Mouse (Mus musculus) intestine, postnatal 0 days (tissue): ENCODE data around the gene Asb10. TPM values are rescaled to one million over a fixed set of nuclear protein-coding genes. Genes with fewer than 3 reads are reported as not detected.
A peak's percentile ranks its signal among the peaks of the same experiment; 100 is the strongest.
"Not testable (repeated sequence)": the region's sequence is repeated elsewhere in the genome, so short reads cannot be mapped to it uniquely, and the experiment has no call there.

Source experiments
- ATAC-seq: fragments of 200-750 bp; cut with Nextera tagmentation; 2 replicates; pipeline ENCODE4 v1.8.0; 2017; ENCODE audit warnings: mild to moderate bottlenecking, moderate TSS enrichment, moderate library complexity
- H3K27ac ChIP-seq: fragments of 300-500 bp; sonication (generic); 2 replicates; pipeline ENCODE4 v1.5.1; 2014; ENCODE audit warnings: mild to moderate bottlenecking, low read depth, low read length, moderate library complexity
- H3K27me3 ChIP-seq: fragments of 300-500 bp; sonication (generic); replicated peaks from 2 replicates; pipeline ENCODE4 v1.6.1; 2014; ENCODE audit warnings: low read length, mixed read lengths; ENCODE audit not compliant: control insufficient read depth, insufficient read depth
- H3K36me3 ChIP-seq: fragments of 300-500 bp; sonication (generic); 2 replicates; pipeline ENCODE4 v1.6.1; 2014; ENCODE audit warnings: mild to moderate bottlenecking, moderate library complexity; ENCODE audit not compliant: control insufficient read depth, insufficient read depth
- H3K4me1 ChIP-seq: fragments of 300-500 bp; sonication (generic); replicated peaks from 2 replicates; pipeline ENCODE4 v1.6.1; 2014; ENCODE audit warnings: antibody characterized with exemption, low read length, mixed read lengths; ENCODE audit not compliant: control insufficient read depth, insufficient read depth
- H3K4me2 ChIP-seq: fragments of 300-500 bp; sonication (generic); replicated peaks from 2 replicates; pipeline ENCODE4 v1.6.1; 2014; ENCODE audit warnings: low read depth, mild to moderate bottlenecking, moderate library complexity
- H3K4me3 ChIP-seq: fragments of 300-500 bp; sonication (generic); 2 replicates; pipeline ENCODE4 v1.5.1; 2014; ENCODE audit warnings: low read depth, low read length
- H3K9ac ChIP-seq: fragments of 300-500 bp; sonication (generic); 2 replicates; pipeline ENCODE4 v1.6.1; 2014; ENCODE audit warnings: mild to moderate bottlenecking, low read depth, low read length
- H3K9me3 ChIP-seq: fragments of 300-500 bp; sonication (generic); 2 replicates; pipeline ENCODE4 v1.6.1; 2016; ENCODE audit warnings: mixed run types; ENCODE audit not compliant: control insufficient read depth
- CTCF ChIP-seq: sonication (generic); IDR thresholded peaks from 2 replicates; pipeline ENCODE4 v1.5.1; 2016; ENCODE audit warnings: low read depth, mild to moderate bottlenecking, control low read depth, antibody characterized with exemption, moderate library complexity
- WGBS: fragments of 180-500 bp; shearing (Covaris S2); extraction: QIAGEN DNeasy Blood & Tissue Kit; methylation state at CpG from one replicate; pipeline ENCODE4 v1.1.7; 2014; 5-methylcytosine and 5-hydroxymethylcytosine counted together
- polyA plus RNA-seq: library from polyadenylated mRNA; unstranded; fragments of >200 nt; fragmentation: Nextera tagmentation; extraction: Ambion mirVana; gene quantifications from 2 replicates; pipeline ENCODE4 v1.2.1, GENCODE M21; 2015

Gene Asb10
- polyA plus RNA-seq, 1 experiment from 2014 or later = 0.18 TPM

- Histone ChIP-seq H3K9ac (peak overlapping the region; percentile 51; the same call in 1 of the 2 replicates), H3K4me2 (peak overlapping the region; percentile 92), H3K27me3 (no peaks in the 10 kb centered on the region), H3K4me1 (0 out of 2 replicates have a peak, but pooled peaks cover 4% of the 10 kb centered on the region), H3K36me3 (peaks cover 18% of the 10 kb centered on the region), H3K27ac (peak overlapping the region; percentile 77), H3K4me3 (peak overlapping the region; percentile 43), H3K9me3 (no peaks in the 10 kb centered on the region)
- no peak for ATAC-seq
- TF ChIP-seq CTCF = no peak; the same call in 1 of the 2 replicates
- 63% methylated on average over 6 of the region's 6 CpGs for WGBS
Measured at GRCm38 (mm10) chr5:24578109-24578963, 37.6 kb upstream of the Asb10 start.

GRCm38 (mm10) chr5:24577183-24577929 is 36.6 kb upstream of the Asb10 start, which contains the start of gene Abcf2:
Gene Abcf2, minus strand, starts transcription at chr5:24577467.
- TF ChIP-seq CTCF = no peak
- ATAC-seq = peak; percentile 97
- Histone ChIP-seq H3K9ac (peak within 1 kb of the TSS; percentile 76), H3K4me1 (0 out of 2 replicates have a peak, but pooled peaks cover 4% of the 10 kb centered on the region), H3K4me2 (peak within 1 kb of the TSS; percentile 92), H3K4me3 (peak within 1 kb of the TSS; percentile 73), H3K27me3 (no peaks in the 10 kb centered on the region), H3K36me3 (peaks cover 28% of the 10 kb centered on the region), H3K9me3 (no peaks in the 10 kb centered on the region), H3K27ac (peak within 1 kb of the TSS; percentile 77)
- WGBS = under 1% methylated on average over 48 of the region's 48 CpGs

GRCm38 (mm10) chr5:24576801-24577182 is 36.0 kb upstream of the Asb10 start:
- peak overlapping the region; percentile 65 for H3K27ac ChIP-seq

DNA sequence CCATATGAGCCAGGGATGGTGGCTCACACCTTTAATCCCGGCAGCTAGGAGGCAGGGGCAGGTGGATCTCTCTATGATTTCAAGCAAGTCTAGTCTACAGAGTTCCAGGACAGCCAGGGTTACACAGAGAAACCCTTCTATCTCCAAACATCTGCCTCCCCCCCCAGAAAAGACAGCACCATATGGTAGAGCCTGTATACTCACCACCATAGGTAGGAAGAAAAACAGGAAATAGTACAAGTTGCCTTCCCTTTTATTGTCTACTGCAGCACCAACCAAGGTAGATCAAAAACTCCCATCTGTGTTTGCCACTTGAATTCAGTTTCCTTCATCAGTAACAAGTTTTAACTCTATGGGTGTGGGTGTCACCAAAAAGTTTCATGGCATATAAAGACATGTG is 35.2 kb upstream of the Asb10 start:
- TF ChIP-seq CTCF = no peak
- Histone ChIP-seq H3K36me3 (peaks cover 42% of the 10 kb centered on the region), H3K4me3 (no peak overlapping the region), H3K9me3 (no peaks in the 10 kb centered on the region), H3K27ac (no peak overlapping the region), H3K9ac (peak overlapping the region; percentile 76; the same call in 1 of the 2 replicates), H3K4me2 (0 out of 2 replicates have a peak overlapping the region, but pooled peaks have one; percentile 92), H3K4me1 (0 out of 2 replicates have a peak, but pooled peaks cover 4% of the 10 kb centered on the region), H3K27me3 (no peaks in the 10 kb centered on the region)
- no peak for ATAC-seq
- WGBS = 82% methylated on average over 1 of the region's 1 CpGs

More at GRCm38 (mm10) chr5:24576801-24577182, 36.0 kb upstream of the Asb10 start:
- Histone ChIP-seq H3K9me3 (no peaks in the 10 kb centered on the region), H3K4me3 (peak overlapping the region; percentile 73), H3K27me3 (no peaks in the 10 kb centered on the region), H3K9ac (peak overlapping the region; percentile 76), H3K4me1 (0 out of 2 replicates have a peak, but pooled peaks cover 4% of the 10 kb centered on the region), H3K4me2 (peak overlapping the region; percentile 92), H3K36me3 (peaks cover 34% of the 10 kb centered on the region)
- TF ChIP-seq CTCF = no peak
- 0% methylated on average over 32 of the region's 32 CpGs for WGBS
- ATAC-seq = peak; percentile 20

- H3K4me2 ChIP-seq = no peak within 1 kb of the TSS
- ATAC-seq = no peak
- H3K36me3 ChIP-seq = no peaks in the 10 kb centered on the region
- no peak for TF ChIP-seq CTCF
- no peak within 1 kb of the TSS for H3K4me3 ChIP-seq
- H3K27me3 ChIP-seq = no peaks in the 10 kb centered on the region
- no peaks in the 10 kb centered on the region for H3K4me1 ChIP-seq
- no peaks in the 10 kb centered on the region for H3K9me3 ChIP-seq
- WGBS = 69% methylated on average over 2 of the region's 2 CpGs
- H3K9ac ChIP-seq = no peak within 1 kb of the TSS
- no peak within 1 kb of the TSS for H3K27ac ChIP-seq
Measured at GRCm38 (mm10) chr5:24556709-24557108, 15.9 kb upstream of the Asb10 start, which contains the start of gene 4931409K22Rik. Gene 4931409K22Rik, minus strand, starts transcription at chr5:24556809.

DNA sequence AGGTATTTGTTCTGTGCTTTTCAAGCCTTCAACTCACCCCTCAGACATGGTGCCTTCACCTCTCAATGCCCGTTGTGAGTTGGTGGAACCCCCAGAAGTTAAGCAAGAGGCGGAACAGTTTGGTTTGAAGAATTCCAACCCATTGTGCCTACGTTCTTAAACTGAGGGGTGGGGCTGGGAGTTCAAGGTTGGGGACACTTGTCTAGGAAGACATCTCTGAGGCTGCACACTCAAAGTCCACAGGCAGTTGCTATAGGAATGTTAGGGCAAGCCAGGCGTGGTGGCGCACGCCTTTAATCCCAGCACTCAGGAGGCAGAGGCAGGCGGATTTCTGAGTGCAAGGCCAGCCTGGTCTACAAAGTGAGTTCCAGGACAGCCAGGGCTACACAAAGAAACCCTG is 14.6 kb upstream of the Asb10 start:
- H3K9ac ChIP-seq, ATAC-seq: not testable (repeated sequence)

More for the DNA sequence above, 14.6 kb upstream of the Asb10 start:
- not testable (repeated sequence) for H3K4me2 ChIP-seq, H3K9me3 ChIP-seq, H3K4me1 ChIP-seq, H3K27ac ChIP-seq, H3K36me3 ChIP-seq, H3K27me3 ChIP-seq, H3K4me3 ChIP-seq
- WGBS = 94% methylated on average over 7 of the region's 7 CpGs
